Mouse (Mus musculus): ENCODE results near the gene Vwa3b.
"Not testable (repeated sequence)": the region's sequence is repeated elsewhere in the genome, so short reads cannot be mapped to it uniquely, and the experiment has no call there.

Gene Vwa3b

GRCm38 (mm10) chr1:37025962-37026686 is at the start of gene Vwa3b:
TSS of gene Vwa3b (plus strand) at chr1:37026596.
- no peak for DNase-seq

GRCm38 (mm10) chr1:36976770-36977169 is 49.6 kb upstream of the Vwa3b start:
- DNase-seq, result no peak

DNA sequence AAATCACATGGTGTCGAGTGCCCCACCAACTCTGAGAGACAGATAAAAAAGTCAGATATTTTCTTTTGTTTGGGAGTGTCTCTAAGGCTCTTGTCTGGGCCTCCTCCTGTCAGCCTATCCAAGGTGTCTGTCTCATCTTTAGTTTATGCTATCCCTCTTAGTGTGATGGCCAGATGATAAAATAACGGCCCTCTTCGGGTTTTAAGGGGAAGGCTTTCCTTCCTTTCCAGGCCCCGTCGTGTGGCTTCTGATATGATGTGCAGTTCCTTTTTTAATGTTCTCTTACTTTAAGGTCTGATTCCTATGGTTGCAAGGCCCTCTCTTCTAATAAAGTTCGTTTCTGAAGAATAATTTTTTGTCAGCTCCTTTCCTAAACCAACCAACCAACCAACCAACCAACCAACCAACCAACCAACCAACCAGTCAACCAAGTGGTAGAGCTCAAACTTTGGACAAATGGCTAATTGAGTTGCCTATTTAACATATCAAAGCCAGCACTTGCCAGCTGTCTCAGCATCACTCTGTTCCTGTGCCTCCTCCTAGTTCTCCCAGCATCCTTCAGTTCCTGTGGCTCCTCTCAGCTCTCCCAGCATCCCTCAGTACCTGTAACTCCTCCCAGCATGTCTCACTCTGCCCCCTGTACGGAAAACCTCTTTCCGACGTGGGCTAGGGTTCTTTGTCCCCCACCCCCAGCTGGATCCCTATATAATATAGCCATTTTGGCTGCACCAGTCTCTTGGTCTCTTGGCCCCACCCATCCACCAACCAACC is 44.0 kb upstream of the Vwa3b start:
- no peak for DNase-seq

DNA sequence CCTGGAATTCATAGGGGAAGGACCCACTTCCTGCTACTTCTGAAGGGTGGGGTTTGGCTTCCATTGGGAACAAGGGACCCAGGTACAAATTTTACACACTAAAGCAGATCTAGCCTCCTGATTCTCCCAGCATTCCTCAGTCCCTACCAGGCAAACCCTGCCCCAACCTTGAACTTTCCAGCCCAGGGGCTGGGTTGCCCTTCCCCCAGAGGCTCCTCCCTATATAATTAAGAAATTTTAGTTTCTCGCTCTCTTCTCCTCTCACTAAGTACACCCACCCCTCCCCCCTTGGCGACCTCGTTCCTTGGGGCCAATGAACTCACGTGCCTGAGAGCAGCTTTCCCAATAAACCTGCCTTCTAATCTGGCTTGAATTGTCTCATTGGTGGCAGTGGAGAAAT is 42.6 kb upstream of the Vwa3b start:
- no peak for DNase-seq

DNA sequence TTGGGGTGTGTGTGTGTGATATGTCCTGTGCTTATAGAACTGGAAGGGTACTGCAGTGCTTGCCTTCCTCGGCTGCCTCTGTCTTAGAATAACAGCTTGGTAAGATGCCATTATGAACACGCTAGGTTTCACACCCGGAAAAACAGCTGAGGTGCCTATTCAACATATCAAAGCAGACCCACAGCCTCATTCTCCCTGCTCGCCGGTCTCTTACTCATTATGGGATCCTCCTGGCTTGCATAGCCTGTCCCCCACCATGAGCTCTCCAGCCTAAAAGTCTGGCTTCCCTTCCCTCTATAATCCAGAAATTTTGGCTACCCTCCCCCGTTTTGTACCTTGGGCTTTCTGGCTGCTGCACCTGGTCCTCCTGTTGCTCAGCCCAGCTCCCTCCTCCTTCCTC is 42.0 kb upstream of the Vwa3b start:
- no peak for DNase-seq

- DNase-seq, result no peak
Measured at GRCm38 (mm10) chr1:36985896-36986295, 40.5 kb upstream of the Vwa3b start.

DNA sequence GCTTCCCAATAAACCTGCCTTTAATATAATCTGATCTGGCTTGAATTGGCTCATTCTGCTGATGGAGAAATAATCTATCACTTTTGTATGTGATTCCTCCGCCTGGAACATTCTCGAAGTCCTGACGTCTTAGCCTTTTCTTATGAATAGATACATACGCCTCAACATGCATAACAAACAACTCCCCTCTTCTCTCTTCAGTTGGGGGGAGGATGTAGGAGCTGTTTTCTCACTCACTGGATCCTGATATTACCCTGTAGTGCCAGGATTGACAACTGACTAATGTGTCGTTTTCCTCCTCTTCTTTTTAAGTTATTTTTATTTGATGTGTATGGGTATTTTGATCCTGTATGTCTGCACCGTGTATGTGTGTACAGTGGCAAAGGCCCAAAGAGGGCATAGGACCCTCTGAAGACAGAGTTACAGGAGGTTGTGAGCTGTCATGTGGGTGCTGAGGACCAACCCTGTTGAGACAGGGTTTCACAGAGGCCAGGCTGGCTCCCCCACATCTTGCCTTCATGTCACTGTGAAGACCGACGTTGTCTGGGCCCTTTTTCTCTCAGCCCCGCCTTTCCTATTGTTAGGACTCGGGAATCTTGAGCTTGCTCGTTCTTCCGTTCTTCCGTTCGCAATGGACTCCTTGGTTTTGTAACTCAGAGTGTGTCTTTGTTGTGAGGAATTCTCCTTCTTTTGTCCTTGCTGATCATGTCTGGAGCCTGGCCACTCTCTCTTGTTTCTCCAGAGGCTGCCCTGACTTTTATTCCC is 39.8 kb upstream of the Vwa3b start:
- DNase-seq, result no peak

DNA sequence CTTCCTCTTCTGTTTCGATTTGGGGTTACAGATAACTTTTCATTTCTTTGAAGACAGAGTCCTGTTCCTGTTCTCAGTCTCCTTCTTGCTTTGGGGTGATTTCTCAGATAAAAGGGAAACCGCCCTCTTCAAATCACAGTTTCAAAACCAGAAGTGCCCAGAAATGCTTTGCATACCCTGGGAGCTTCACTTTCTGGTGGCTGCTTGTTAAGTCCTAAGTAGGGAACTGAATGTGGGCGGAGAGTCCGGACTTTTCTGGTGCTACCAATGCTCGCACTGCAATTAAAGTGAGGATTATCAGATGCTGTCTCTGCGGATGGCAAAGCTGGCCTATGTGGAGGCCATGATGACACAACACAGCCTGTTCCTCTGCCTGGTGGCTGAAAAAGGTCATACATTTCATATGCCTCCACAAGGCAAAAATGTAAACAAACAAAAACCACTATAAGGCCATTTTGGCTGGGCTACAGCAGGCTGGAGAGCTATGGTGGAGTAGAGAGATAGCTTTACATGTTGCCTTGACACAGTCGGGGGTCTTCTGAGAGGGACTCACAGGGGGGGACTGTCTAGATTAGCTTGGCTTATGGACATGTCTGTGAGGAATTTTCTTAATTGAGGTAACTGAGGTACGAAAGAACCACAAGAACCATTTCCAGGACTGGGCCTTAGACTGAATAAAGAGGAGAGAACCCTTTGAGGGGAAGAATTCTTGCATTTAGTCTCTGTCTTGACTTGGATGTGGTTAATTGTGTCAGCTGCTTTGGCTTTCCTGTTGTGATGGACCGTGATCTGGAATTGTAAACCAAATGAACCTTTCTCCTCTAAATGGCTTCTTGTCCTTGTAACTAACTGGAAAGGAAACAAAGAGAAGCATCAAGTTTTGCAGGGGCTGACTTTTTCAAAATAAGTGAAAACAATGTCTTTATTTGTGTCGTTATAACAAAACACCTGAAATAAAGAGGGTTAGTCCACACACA is 38.9 kb upstream of the Vwa3b start:
- DNase-seq, result no peak

- no peak for DNase-seq
Measured at GRCm38 (mm10) chr1:36988161-36988560, 38.2 kb upstream of the Vwa3b start.

DNA sequence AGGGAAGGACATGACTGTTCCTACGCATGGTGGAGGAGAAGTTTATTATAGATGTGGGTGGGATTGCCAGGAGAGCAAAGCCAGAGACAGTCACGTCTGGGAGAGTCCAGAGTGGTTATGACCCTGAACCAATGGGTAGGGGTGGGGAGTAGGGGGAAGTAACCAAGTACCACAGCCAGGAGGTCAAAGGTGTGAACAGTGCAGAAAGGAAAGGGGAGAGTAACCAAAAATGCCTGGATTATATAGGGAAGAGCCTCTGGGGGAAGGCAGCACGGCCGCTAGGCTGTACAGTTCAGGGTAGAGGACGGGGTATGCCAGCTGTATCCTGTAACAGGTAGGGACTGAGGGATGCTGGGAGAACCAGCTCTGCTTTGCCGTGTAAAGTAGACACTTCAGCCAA is 37.8 kb upstream of the Vwa3b start:
- DNase-seq, result no peak

DNA sequence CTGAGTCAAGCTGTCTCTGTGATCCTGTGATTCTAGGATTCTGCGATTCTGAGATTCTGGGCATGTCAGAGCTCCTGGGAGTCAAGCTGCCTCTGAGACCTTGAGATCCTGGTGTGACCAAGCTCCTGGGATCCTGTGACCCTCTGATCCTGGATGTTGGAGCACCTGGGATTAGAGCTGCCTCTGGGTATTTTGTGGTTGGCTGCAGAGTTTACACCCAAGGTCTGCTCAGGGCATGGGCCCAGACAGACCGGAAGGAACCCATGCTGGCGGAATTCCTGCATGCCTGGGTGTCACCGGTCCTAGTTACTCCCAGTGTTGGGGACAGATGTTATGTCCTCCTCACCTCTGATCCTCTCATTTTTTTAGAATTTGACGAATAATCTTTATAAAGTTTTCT is 32.1 kb upstream of the Vwa3b start:
- DNase-seq, result no peak

DNA sequence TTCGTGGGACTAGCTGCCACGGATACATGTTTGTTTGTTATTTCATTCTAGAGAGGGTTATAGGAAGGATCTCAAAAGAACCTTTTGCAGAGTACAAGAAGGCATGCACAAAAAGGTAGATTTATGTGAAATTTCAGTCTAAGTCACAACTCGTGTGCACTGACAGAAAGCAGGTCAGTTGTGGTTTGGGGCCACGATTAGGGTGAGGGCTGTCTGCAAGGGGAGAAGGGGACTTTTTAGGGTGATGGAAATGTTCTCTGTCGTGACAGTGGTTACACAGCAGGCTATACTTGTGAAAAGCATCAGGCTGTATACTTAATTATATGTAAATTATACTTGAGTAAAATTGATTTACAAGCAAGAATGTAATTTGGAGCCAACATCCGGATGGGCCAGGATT is 30.6 kb upstream of the Vwa3b start:
- no peak for DNase-seq

DNA sequence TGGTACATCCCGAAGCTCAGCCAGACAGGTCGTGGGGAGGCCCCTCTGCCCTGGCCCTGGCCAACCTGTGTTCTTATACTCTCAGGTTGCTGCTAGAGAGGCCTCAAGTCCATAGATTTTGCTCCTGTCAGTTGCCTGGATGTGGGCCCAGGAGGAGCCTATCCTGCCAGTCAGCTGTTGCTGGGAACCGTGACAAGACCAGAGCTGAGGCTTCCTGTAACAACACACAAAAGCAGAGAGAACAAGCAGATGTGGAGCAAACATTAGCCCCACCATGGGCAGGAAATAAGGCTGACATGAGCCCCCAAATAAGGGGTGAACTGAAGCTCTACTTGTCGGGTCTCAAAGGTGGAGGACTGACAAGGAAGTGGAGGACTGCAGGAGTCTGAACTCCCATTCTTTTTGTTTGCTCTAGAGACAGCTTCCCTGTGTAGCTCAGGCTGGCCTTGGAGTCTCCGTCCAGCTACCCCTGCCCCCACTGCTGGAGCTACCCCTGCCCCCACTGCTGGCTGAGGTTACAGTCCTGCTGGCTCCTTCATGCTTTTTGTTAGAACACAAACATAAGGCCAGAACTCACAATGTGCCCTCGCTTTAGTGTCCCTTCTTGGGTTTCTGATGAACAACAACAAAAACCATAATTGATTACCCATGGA is 29.7 kb upstream of the Vwa3b start:
- DNase-seq, result peak; percentile 51

GRCm38 (mm10) chr1:37000307-37000706 is 26.1 kb upstream of the Vwa3b start:
- no peak for DNase-seq

DNA sequence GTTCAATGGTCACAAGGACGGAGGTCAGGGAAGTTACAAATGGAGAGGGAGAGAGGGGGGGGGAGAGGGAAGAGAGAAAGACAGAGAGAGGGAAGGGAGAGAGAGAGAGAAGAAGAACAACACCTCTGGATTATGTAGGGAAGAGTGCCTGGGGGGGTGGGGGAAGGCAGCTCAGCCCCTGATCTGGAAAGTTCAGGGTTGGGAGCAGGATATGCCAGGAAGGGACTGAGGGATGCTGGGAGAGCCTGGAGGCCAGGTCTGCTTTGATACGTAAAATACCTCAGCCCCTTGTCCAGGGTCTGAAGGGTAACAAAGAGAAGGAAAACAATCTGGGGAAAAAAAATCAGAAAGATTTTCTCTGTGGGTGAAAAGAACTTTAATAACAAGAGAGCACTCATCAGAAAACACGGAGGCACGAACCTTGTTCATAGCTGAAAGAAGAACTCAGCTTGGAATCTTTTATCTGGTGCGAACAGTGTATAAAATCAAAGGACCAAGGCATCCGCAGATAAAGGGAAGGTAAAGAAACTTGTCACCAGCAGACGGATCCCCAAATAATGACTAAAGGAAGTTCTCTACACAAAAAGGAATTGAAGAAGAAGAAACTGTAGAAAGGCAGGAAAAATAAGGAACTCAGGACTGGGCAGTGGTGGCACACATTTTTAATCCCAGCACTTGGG is 24.6 kb upstream of the Vwa3b start:
- DNase-seq, result no peak

GRCm38 (mm10) chr1:37002316-37003008 is 23.9 kb upstream of the Vwa3b start:
- no peak for DNase-seq

GRCm38 (mm10) chr1:37004533-37004932 is 21.9 kb upstream of the Vwa3b start:
- no peak for DNase-seq

GRCm38 (mm10) chr1:37005036-37005435 is 21.4 kb upstream of the Vwa3b start:
- DNase-seq, result no peak

DNA sequence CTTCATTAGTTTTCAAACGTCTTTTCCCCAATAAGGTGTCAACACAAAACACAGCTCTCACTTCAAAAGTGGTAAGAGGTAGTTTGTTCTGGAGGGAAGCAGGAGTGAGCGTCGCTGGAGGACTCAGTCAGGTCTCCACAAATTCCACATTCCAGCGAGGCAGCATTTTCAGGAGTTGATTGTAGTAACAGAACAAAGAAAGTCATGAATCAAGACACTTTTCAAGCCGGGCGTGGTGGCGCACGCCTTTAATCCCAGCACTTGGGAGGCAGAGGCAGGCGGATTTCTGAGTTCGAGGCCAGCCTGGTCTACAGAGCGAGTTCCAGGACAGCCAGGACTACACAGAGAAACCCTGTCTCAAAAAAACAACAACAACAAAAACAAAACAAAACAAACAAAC is 19.9 kb upstream of the Vwa3b start:
- DNase-seq, result not testable (repeated sequence)

GRCm38 (mm10) chr1:37009880-37010279 is 16.5 kb upstream of the Vwa3b start:
- DNase-seq, result no peak

All from kidney, adult 18-20 months (tissue).